Mouse (Mus musculus) layer of hippocampus, adult 2 months (tissue): ENCODE measurements at regions not wholly inside any gene's neighbourhood (a gene's known extent, or its start where the extent isn't known, plus 50 kb on each side); places are given as distances from the start of the nearest gene placed in this dataset.

Source experiments
- DNase-seq, 2 experiments: peaks; one replicate each; pipeline ENCODE4 v3.0.0; 2022; ENCODE audit warnings: low spot score in 2 of 2
- H3K27ac ChIP-seq: fragments of 200-600 bp; 2 replicates; pipeline ENCODE4 v1.8.1; 2022
- H3K4me3 ChIP-seq: fragments of 200-600 bp; 2 replicates; pipeline ENCODE4 v1.8.1; 2022; ENCODE audit warnings: mild to moderate bottlenecking
- CTCF ChIP-seq: fragments of 200-600 bp; conservative IDR thresholded peaks from 2 replicates; pipeline ENCODE4 v1.8.1; 2022; ENCODE audit warnings: antibody characterized with exemption, mild to moderate bottlenecking, moderate library complexity

GRCm38 (mm10) chr3:66374603-66375002 is 78.0 kb upstream of the Veph1 start:
- no peak for TF ChIP-seq CTCF
- no peak for DNase-seq

GRCm38 (mm10) chr3:66373807-66374575 is 77.4 kb upstream of the Veph1 start:
- Histone ChIP-seq H3K27ac (no peak overlapping the region), H3K4me3 (no peak overlapping the region)
- no peak for DNase-seq
- no peak for TF ChIP-seq CTCF

More at GRCm38 (mm10) chr3:66374603-66375002, 78.0 kb upstream of the Veph1 start:
- Histone ChIP-seq H3K4me3 (no peak overlapping the region), H3K27ac (no peak overlapping the region)
